Mouse (Mus musculus) lung, postnatal 0 days (tissue): ENCODE results near the gene Rer1. TPM values are rescaled to one million over a fixed set of nuclear protein-coding genes. Genes with fewer than 3 reads are reported as not detected.

Source experiments
- ATAC-seq: fragments of 200-750 bp; cut with Nextera tagmentation; 2 replicates; pipeline ENCODE4 v1.8.0; 2017; ENCODE audit warnings: moderate library complexity
- DNase-seq: peaks from one replicate; pipeline ENCODE4 v3.0.0-alpha.2; 2016; ENCODE audit warnings: low spot score
- H3K27ac ChIP-seq: fragments of 300-500 bp; sonication (generic); 2 replicates; pipeline ENCODE4 v1.5.1; 2014; ENCODE audit warnings: antibody characterized with exemption, mild to moderate bottlenecking, low read length, mixed read lengths
- H3K27me3 ChIP-seq: fragments of 300-500 bp; sonication (generic); replicated peaks from 2 replicates; pipeline ENCODE4 v1.6.1; 2014; ENCODE audit warnings: low read length, mixed read lengths; ENCODE audit not compliant: insufficient read depth
- H3K36me3 ChIP-seq: fragments of 300-500 bp; sonication (generic); 2 replicates; pipeline ENCODE4 v1.6.1; 2014; ENCODE audit warnings: low read length, mixed read lengths; ENCODE audit not compliant: insufficient read depth
- H3K4me1 ChIP-seq: fragments of 300-500 bp; sonication (generic); 2 replicates; pipeline ENCODE4 v1.6.1; 2014; ENCODE audit warnings: antibody characterized with exemption, low read depth, low read length, mixed read lengths; ENCODE audit not compliant: insufficient read depth
- H3K4me2 ChIP-seq: fragments of 300-500 bp; sonication (generic); replicated peaks from 2 replicates; pipeline ENCODE4 v1.6.1; 2014; ENCODE audit warnings: low read depth, mild to moderate bottlenecking, low read length, moderate library complexity, mixed read lengths
- H3K4me3 ChIP-seq: fragments of 300-500 bp; sonication (generic); 2 replicates; pipeline ENCODE4 v1.5.1; 2014; ENCODE audit warnings: low read depth, low read length
- H3K9ac ChIP-seq: fragments of 300-500 bp; sonication (generic); replicated peaks from 2 replicates; pipeline ENCODE4 v1.6.1; 2014; ENCODE audit warnings: low read depth, mild to moderate bottlenecking
- H3K9me3 ChIP-seq: fragments of 300-500 bp; sonication (generic); 2 replicates; pipeline ENCODE4 v1.6.1; 2016; ENCODE audit warnings: low read length, mixed read lengths
- CTCF ChIP-seq: IDR thresholded peaks from 2 replicates; pipeline ENCODE4 v1.5.1; 2016; ENCODE audit warnings: antibody characterized with exemption, mild to moderate bottlenecking
- EP300 ChIP-seq: IDR thresholded peaks from 2 replicates; pipeline ENCODE4 v1.6.1; 2016; ENCODE audit warnings: antibody characterized with exemption, mild to moderate bottlenecking, control low read depth
- WGBS: fragments of 180-500 bp; shearing (Covaris S2); extraction: QIAGEN DNeasy Blood & Tissue Kit; methylation state at CpG from one replicate; pipeline ENCODE4 v1.1.7; 2014; 5-methylcytosine and 5-hydroxymethylcytosine counted together
- polyA plus RNA-seq: library from polyadenylated mRNA; unstranded; fragments of >200 nt; fragmentation: Nextera tagmentation; extraction: Ambion mirVana; gene quantifications from 2 replicates; pipeline ENCODE4 v1.2.1, GENCODE M21; 2015

The Rer1 gene
- polyA plus RNA-seq, 1 experiment from 2014 or later = 156 TPM

- TF ChIP-seq CTCF (no peak), EP300 (no peak)
These were observed 16.0 kb downstream of the Rer1 start for GRCm38 (mm10) chr4:155070199-155070598.

GRCm38 (mm10) chr4:155069191-155069590 lies 17.0 kb downstream of the Rer1 start:
- peak; percentile 55 for TF ChIP-seq CTCF
- no peak for TF ChIP-seq EP300
- ATAC-seq (no peak), DNase-seq (no peak)
- Histone ChIP-seq H3K36me3 (peaks cover 28% of the 10 kb centered on the region), H3K4me1 (peaks cover 6% of the 10 kb centered on the region), H3K27ac (no peak overlapping the region), H3K9ac (no peak overlapping the region), H3K4me2 (no peak overlapping the region), H3K27me3 (no peaks in the 10 kb centered on the region), H3K9me3 (no peaks in the 10 kb centered on the region), H3K4me3 (no peak overlapping the region)
- WGBS = 87% methylated on average over 6 of the region's 6 CpGs

More at GRCm38 (mm10) chr4:155070199-155070598, 16.0 kb downstream of the Rer1 start:
- DNase-seq (no peak), ATAC-seq (no peak)
- H3K4me1 ChIP-seq = peaks cover 6% of the 10 kb centered on the region
- 87% methylated on average over 13 of the region's 13 CpGs for WGBS
- H3K9me3 ChIP-seq = no peaks in the 10 kb centered on the region
- H3K36me3 ChIP-seq = peaks cover 33% of the 10 kb centered on the region
- H3K4me2 ChIP-seq = no peak overlapping the region
- H3K4me3 ChIP-seq = no peak overlapping the region
- H3K27ac ChIP-seq = no peak overlapping the region
- H3K9ac ChIP-seq = no peak overlapping the region
- H3K27me3 ChIP-seq = no peaks in the 10 kb centered on the region

DNA sequence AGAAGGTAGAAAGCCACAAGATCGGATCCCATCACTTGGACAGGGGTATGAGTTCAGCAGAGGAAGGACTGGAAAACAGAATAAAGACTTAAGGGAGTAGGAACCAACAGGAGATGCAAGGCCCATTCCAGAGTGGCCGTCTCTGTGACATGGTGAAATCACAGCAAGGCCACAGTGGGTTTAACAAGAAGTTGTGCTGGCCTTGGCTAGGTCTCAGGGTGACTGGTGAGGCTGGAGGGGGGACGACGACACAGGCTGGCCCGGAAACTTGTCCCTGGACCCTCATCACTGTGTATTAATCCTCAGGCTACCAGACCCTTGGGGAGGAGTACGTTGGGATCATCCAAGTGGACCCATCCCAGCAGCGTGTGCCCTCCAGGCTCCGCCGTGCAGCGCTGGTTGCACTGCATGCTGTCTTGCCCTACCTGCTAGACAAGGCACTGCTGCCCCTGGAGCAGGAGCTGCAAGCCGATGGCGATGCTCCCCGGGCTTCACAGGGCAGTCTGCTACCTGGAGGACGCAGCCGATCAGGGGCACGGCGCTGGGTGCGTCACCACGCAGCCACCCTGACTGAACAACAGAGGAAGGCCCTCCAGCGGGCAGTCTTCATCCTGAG lies 17.7 kb downstream of the Rer1 start:
- TF ChIP-seq CTCF = no peak
- TF ChIP-seq EP300 = no peak
- H3K4me3 ChIP-seq = no peak overlapping the region
- no peak for ATAC-seq
- peaks cover 24% of the 10 kb centered on the region for H3K36me3 ChIP-seq
- no peak overlapping the region for H3K4me2 ChIP-seq
- H3K27ac ChIP-seq = no peak overlapping the region
- H3K27me3 ChIP-seq = no peaks in the 10 kb centered on the region
- H3K4me1 ChIP-seq = peaks cover 6% of the 10 kb centered on the region
- WGBS = 85% methylated on average over 20 of the region's 20 CpGs
- H3K9me3 ChIP-seq = no peaks in the 10 kb centered on the region
- DNase-seq = no peak
- no peak overlapping the region for H3K9ac ChIP-seq

DNA sequence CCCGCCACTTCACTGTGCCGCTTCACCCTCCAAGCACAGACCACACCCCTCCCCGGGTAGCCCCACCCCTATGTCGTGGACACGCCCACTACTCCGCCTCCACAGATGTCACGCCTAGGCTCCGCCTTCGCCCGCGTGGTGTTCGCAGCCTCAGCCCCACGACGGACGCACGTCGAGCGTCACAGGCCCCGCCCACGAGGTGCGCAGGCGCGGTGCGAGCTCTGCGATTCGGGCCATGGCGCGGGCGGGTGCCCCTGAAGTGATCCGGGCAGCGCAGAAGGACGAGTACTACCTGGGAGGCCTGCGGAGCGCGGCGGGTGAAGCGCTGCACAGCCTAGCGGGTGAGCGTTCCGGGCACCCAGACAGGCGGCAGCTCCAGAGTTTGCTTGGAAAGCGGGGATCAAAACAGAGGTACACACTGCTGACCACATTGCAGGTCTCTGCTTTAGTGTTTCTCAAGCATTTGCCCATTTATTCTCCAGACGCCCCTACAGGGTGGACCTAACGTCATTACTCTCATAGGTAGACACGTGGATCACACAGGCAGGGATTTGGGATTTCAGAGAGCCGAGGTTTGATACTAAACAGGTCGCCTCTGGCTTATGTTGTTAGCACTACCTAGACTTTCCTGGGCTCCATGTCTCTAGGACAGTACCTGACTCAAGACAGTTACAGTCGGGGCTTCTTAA lies 19.2 kb downstream of the Rer1 start, which contains the start of gene Pex10:
Gene Pex10, plus strand, starts transcription at position 183 of the 689 bp plus-strand sequence.
- Histone ChIP-seq H3K4me1 (peaks cover 6% of the 10 kb centered on the region), H3K27ac (peak within 1 kb of the TSS; percentile 87), H3K9me3 (no peaks in the 10 kb centered on the region), H3K4me3 (peak within 1 kb of the TSS; percentile 58), H3K36me3 (peaks cover 14% of the 10 kb centered on the region), H3K4me2 (peak within 1 kb of the TSS; percentile 87), H3K27me3 (no peaks in the 10 kb centered on the region), H3K9ac (peak within 1 kb of the TSS; percentile 66)
- peak; percentile 97 for DNase-seq
- TF ChIP-seq CTCF (no peak), EP300 (no peak)
- WGBS = under 1% methylated on average over 47 of the region's 48 CpGs
- ATAC-seq = peak; percentile 93

- peaks cover 6% of the 10 kb centered on the region for H3K4me1 ChIP-seq
- DNase-seq (peak; percentile 93), ATAC-seq (peak; percentile 51)
- H3K4me3 ChIP-seq = peak overlapping the region; percentile 58; the same call in 1 of the 2 replicates
- H3K36me3 ChIP-seq = peaks cover 9% of the 10 kb centered on the region
- H3K4me2 ChIP-seq = peak overlapping the region; percentile 87
- H3K9me3 ChIP-seq = no peaks in the 10 kb centered on the region
- TF ChIP-seq EP300 (0 out of 2 replicates have a peak, but pooled peaks have one; percentile 9), CTCF (peak; percentile 93)
- peak overlapping the region; percentile 87 for H3K27ac ChIP-seq
- H3K9ac ChIP-seq = no peak overlapping the region; the same call in 1 of the 2 replicates
- H3K27me3 ChIP-seq = no peaks in the 10 kb centered on the region
- WGBS = 3% methylated on average over 15 of the region's 15 CpGs
These were observed 20.0 kb downstream of the Rer1 start for GRCm38 (mm10) chr4:155065970-155066833.

GRCm38 (mm10) chr4:155064474-155064873 lies 21.7 kb downstream of the Rer1 start:
- Histone ChIP-seq H3K9ac (no peak overlapping the region), H3K9me3 (no peaks in the 10 kb centered on the region), H3K36me3 (no peaks in the 10 kb centered on the region), H3K27ac (0 out of 2 replicates have a peak overlapping the region, but pooled peaks have one; percentile 57), H3K4me3 (no peak overlapping the region), H3K4me1 (peaks cover 6% of the 10 kb centered on the region), H3K4me2 (no peak overlapping the region), H3K27me3 (no peaks in the 10 kb centered on the region)
- WGBS = 42% methylated on average over 2 of the region's 2 CpGs
- ATAC-seq (no peak), DNase-seq (no peak)
- TF ChIP-seq CTCF (peak; percentile 45; the same call in 1 of the 2 replicates), EP300 (no peak)
